Comparison of ENCODE assay signal across 8 mouse cellular contexts in genomic region chr17:30467566-30468213, GRCm38 (mm10).
DNase-seq lines count a peak whose midpoint lies in the region; ATAC-seq and TF ChIP-seq lines count a peak whose summit lies in the region.

No protein-coding gene starts in this region.

- TF ChIP-seq CTCF in layer of hippocampus, adult 2 months (conservative IDR thresholded peaks at IDR 0.05) = no peak

- 26% methylated on average over 14 of the region's 14 CpGs for WGBS in midbrain, embryonic 14.5 days

- peaks cover 44% of the 10 kb centered on the region for H3K4me1 ChIP-seq in midbrain, embryonic 14.5 days (ENCODE audit: control insufficient read depth, insufficient read depth, low read length)

- peak overlapping the region; percentile 15 for H3K4me3 ChIP-seq in layer of hippocampus, adult 2 months
- no peak overlapping the region for H3K4me3 ChIP-seq in midbrain, embryonic 14.5 days (replicated peaks; ENCODE audit: low read depth, low read length)

- peak overlapping the region; percentile 89 for H3K27ac ChIP-seq in layer of hippocampus, adult 2 months
- H3K27ac ChIP-seq in midbrain, embryonic 14.5 days (replicated peaks; ENCODE audit: low read depth, low read length) = peak overlapping the region; percentile 63

- peak overlapping the region; percentile 34 for H3K4me2 ChIP-seq in midbrain, embryonic 14.5 days (ENCODE audit: low read length)

- H3K27me3 ChIP-seq in midbrain, embryonic 14.5 days (ENCODE audit: control insufficient read depth, insufficient read depth, low read length) = no peaks in the 10 kb centered on the region

- H3K36me3 ChIP-seq in midbrain, embryonic 14.5 days (ENCODE audit: control insufficient read depth, insufficient read depth, low read length) = no peaks in the 10 kb centered on the region

- H3K9ac ChIP-seq in midbrain, embryonic 14.5 days (replicated peaks; ENCODE audit: low read length) = no peak overlapping the region; the same call in 1 of the 2 replicates

- ATAC-seq in midbrain, embryonic 14.5 days (ENCODE audit: low FRiP score, low TSS enrichment) = no peak; the same call in 1 of the 2 replicates
- ATAC-seq in CD4-positive, CD25-positive, alpha-beta regulatory T cell, adult 4 months = no peak

- DNase-seq in gastrocnemius, postnatal 25 days = peak; percentile 29
- no peak for DNase-seq in gastrocnemius, adult 8-10 months (ENCODE audit: low spot score in 2 of 2)
- DNase-seq in embryo, embryonic 10.5 days (ENCODE audit: low spot score) = peak; percentile 21
- peak; percentile 60 to 84 for DNase-seq in layer of hippocampus, adult 2 months (ENCODE audit: low spot score in 2 of 2)
- DNase-seq in midbrain, embryonic 14.5 days = peak; percentile 72
- DNase-seq in kidney, postnatal 10 days = no peak
- DNase-seq in ovary, postnatal 10 days (ENCODE audit: low spot score) = no peak

- H3K9me3 ChIP-seq in midbrain, embryonic 14.5 days (ENCODE audit: control insufficient read depth, low read length) = no peaks in the 10 kb centered on the region

Comparison
In these comparisons a context has a peak if more than half of its experiments do, and no peak if none do; other contexts are left out.
1. DNase-seq: peak in gastrocnemius, postnatal 25 days (single experiment), embryo, embryonic 10.5 days (single experiment), layer of hippocampus, adult 2 months (2 of 2) and midbrain, embryonic 14.5 days (single experiment); none in gastrocnemius, adult 8-10 months (0 of 2), kidney, postnatal 10 days (single experiment) and ovary, postnatal 10 days (single experiment).